Mouse (Mus musculus) C2C12 (cell line): ENCODE measurements around the gene Rnf4. TPM values are rescaled to one million over a fixed set of nuclear protein-coding genes. Genes with fewer than 3 reads are reported as not detected.

ENCODE experiments used
- H3K27me3 ChIP-seq: one replicate; pipeline ENCODE4 v1.6.1; 2011; ENCODE audit not compliant: control insufficient read depth, insufficient read depth, insufficient read length
- H3K36me3 ChIP-seq: one replicate; pipeline ENCODE4 v1.6.1; 2011; ENCODE audit not compliant: control insufficient read depth, insufficient read depth
- H3K4me3 ChIP-seq: one replicate; pipeline ENCODE4 v1.5.1; 2011; ENCODE audit warnings: mild to moderate bottlenecking, control low read depth; ENCODE audit not compliant: poor library complexity, insufficient read depth, severe bottlenecking
- H3K79me2 ChIP-seq: one replicate; pipeline ENCODE4 v1.6.1; 2011; ENCODE audit not compliant: control insufficient read depth, insufficient read depth
- H3K79me3 ChIP-seq: one replicate; pipeline ENCODE4 v1.6.1; 2011; ENCODE audit warnings: low read depth, control low read depth
- H3ac ChIP-seq: one replicate; pipeline ENCODE3; 2011; ENCODE audit warnings: low read depth; ENCODE audit not compliant: control insufficient read depth, insufficient read length
- CEBPB ChIP-seq: IDR thresholded peaks from one replicate; pipeline ENCODE4 v1.6.1; 2011; ENCODE audit warnings: low read depth, mild to moderate bottlenecking, control low read depth, moderate library complexity
- CTCF ChIP-seq: IDR thresholded peaks from one replicate; pipeline ENCODE4 v1.5.1; 2011; ENCODE audit not compliant: control insufficient read depth, insufficient read depth, insufficient read length
- FOSL1 ChIP-seq: IDR thresholded peaks from one replicate; pipeline ENCODE4 v1.8.0; 2011; ENCODE audit warnings: mild to moderate bottlenecking, low read length; ENCODE audit not compliant: poor library complexity, insufficient read depth, severe bottlenecking
- MAX ChIP-seq: IDR thresholded peaks from one replicate; pipeline ENCODE4 v1.6.1; 2011; ENCODE audit warnings: mild to moderate bottlenecking, control low read depth
- MYOD1 ChIP-seq: IDR thresholded peaks from one replicate; pipeline ENCODE4 v1.6.1; 2011; ENCODE audit warnings: low read depth; ENCODE audit not compliant: control insufficient read depth, insufficient read length
- MYOG ChIP-seq: IDR thresholded peaks from one replicate; pipeline ENCODE4 v1.6.1; 2011; ENCODE audit not compliant: control insufficient read depth, insufficient read length; ENCODE audit errors: extremely low read depth
- USF1 ChIP-seq: IDR thresholded peaks from one replicate; pipeline ENCODE4 v1.6.1; 2011; ENCODE audit warnings: low read depth, mild to moderate bottlenecking, control low read depth, moderate library complexity
- polyA plus RNA-seq: library from polyadenylated mRNA; unstranded; fragments of >200 nt; fragmentation: generic; extraction: Trizol; gene quantifications from one replicate; pipeline ENCODE4 v1.2.1, GENCODE M21; 2012; ENCODE audit warnings: missing spikeins

Rnf4 gene
- polyA plus RNA-seq, 1 experiment = 67.1 TPM

DNA sequence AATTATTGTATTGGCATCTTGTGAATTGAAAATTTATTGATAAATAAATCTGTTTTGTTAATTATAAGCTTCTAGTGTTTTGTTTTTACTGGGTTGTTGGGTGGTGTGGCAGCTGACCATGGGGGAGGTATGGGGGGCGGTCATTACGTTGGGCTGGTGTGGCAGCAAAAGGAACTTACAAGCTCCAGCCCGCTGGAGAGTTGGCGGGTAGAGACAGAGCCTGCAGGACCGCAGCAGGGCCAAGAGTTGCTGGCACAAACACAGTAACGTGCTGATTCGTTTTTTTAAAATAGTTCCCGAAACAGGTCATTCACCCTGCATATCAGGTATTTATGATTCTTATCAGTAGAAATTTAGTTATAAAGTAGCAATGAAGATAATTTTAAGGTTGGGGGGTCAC is 57.2 kb downstream of the Rnf4 start:
- H3K79me2 ChIP-seq = peaks cover 98% of the 10 kb centered on the region
- no peaks in the 10 kb centered on the region for H3K27me3 ChIP-seq
- H3K36me3 ChIP-seq = no peaks in the 10 kb centered on the region
- no peak overlapping the region for H3ac ChIP-seq
- no peak for TF ChIP-seq CEBPB
- TF ChIP-seq MYOG = no peak
- TF ChIP-seq USF1 = no peak
- TF ChIP-seq FOSL1 = no peak
- TF ChIP-seq MYOD1 = no peak
- no peak for TF ChIP-seq MAX
- TF ChIP-seq CTCF = no peak
- H3K79me3 ChIP-seq = peaks cover 81% of the 10 kb centered on the region
- no peak overlapping the region for H3K4me3 ChIP-seq

DNA sequence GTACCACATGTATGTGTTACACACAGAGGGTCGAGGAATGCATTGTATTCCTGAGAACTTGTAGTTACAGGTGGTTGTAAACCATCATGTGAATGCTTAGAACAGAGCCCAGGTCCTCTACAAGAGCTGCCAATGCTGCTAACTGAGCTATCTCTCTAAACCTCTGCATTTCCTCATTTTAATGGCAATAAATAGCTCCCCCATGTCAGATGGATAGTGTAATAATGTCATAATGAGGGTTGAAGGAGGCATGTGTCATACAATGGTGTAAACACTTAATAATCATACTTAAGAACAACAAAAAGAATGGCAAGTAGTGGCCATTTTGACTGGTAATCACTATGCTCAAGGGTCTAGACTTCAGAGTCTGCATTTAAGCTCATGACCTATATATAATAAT is 59.3 kb downstream of the Rnf4 start:
- Histone ChIP-seq H3K36me3 (no peaks in the 10 kb centered on the region), H3K79me2 (peaks cover 100% of the 10 kb centered on the region), H3K27me3 (no peaks in the 10 kb centered on the region), H3K4me3 (no peak overlapping the region), H3K79me3 (peaks cover 85% of the 10 kb centered on the region), H3ac (no peak overlapping the region)
- TF ChIP-seq MYOD1 (no peak), MYOG (no peak), CEBPB (no peak), CTCF (no peak), USF1 (no peak), MAX (no peak), FOSL1 (no peak)

DNA sequence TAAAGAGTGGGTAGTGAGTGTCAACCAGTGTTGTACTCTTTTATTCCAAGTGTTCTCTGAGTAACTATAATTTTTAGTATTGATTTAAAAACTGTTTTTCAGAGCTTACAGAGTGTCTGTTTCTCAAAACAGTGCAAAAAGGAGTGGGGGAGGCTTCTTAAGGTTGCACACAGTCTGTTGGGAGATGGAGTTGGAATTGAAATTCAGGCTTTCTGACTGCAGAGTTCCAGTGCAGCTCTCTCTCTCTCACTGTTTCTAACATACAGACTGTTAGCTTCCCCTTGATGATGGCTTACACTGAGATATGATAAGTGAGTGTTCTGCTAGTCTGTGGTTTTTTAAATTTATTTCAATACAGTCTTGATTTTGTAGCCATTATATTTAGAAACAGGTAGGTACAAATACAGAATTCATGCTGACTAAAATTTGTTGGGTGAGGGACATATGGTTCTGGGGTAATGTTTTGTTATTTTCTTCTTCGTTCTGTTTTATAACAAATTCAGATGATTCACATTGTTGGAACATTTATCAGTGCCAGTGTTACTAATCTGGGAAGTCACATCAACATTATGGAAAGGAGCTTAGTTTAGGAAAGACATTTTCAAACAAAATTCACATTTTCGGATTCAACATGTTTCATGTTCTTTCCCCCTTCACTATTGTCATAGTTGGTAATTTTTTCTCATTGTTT is 59.9 kb downstream of the Rnf4 start:
- Histone ChIP-seq H3K79me3 (peaks cover 80% of the 10 kb centered on the region), H3K36me3 (no peaks in the 10 kb centered on the region), H3K27me3 (no peaks in the 10 kb centered on the region), H3K4me3 (no peak overlapping the region), H3ac (no peak overlapping the region), H3K79me2 (peaks cover 99% of the 10 kb centered on the region)
- TF ChIP-seq USF1 (no peak), MYOD1 (no peak), MYOG (no peak), MAX (no peak), CTCF (no peak), FOSL1 (no peak), CEBPB (no peak)

DNA sequence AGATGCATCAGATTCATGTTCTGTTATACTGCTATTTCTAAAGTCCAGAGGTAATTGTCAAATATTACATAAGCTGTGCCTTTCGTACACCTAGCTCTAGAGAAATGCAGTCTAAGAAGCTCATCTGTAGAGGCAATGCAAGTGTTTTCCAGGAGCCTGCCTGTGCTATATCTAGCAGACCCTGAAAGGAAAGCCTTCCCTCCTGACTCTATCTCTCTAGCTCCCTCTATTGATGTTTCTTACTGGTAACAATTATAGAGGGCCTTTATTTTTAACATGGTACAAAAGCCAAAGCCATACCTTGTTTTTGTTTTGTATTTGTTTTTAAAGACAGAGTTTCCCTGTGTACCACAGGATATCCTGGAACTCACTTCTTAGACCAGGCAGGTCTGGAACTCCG is 61.8 kb downstream of the Rnf4 start:
- no peaks in the 10 kb centered on the region for H3K36me3 ChIP-seq
- no peak for TF ChIP-seq CTCF
- no peak for TF ChIP-seq USF1
- TF ChIP-seq FOSL1 = no peak
- TF ChIP-seq MAX = no peak
- TF ChIP-seq MYOG = no peak
- TF ChIP-seq CEBPB = no peak
- no peak for TF ChIP-seq MYOD1
- no peak overlapping the region for H3K4me3 ChIP-seq
- no peak overlapping the region for H3ac ChIP-seq
- no peaks in the 10 kb centered on the region for H3K27me3 ChIP-seq
- peaks cover 81% of the 10 kb centered on the region for H3K79me3 ChIP-seq
- H3K79me2 ChIP-seq = peaks cover 99% of the 10 kb centered on the region

DNA sequence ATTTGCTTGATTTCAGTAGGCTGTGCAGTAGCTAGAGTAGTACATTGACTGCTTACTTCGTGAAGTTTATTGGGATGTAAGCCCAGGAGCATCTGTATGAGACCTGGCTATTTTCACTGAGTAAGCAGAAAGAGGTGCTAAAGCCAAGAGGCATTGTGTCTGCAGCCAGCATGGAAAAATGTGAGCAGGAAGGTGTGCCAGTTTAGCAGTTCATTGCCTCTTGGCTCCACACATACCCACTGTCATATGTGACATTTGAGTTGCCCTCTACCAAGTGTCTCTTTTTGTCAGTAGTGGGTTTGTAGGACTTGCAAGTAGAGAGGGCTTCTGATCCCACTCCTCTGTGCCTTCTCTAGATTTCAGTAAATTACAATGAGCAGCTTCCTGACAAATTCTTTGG is 62.2 kb downstream of the Rnf4 start:
- Histone ChIP-seq H3K27me3 (no peaks in the 10 kb centered on the region), H3K36me3 (no peaks in the 10 kb centered on the region), H3ac (no peak overlapping the region), H3K79me3 (peaks cover 82% of the 10 kb centered on the region), H3K79me2 (peaks cover 99% of the 10 kb centered on the region), H3K4me3 (no peak overlapping the region)
- TF ChIP-seq USF1 (no peak), CTCF (no peak), MYOG (no peak), CEBPB (no peak), MYOD1 (no peak), FOSL1 (no peak), MAX (no peak)

Other genes starting within 250 kb of the Rnf4 start
- gene Poln, start 166.8 kb upstream of the Rnf4 start, polyA plus RNA-seq = 0.11 TPM
- 7.3 TPM for gene Haus3, start 166.8 kb upstream of the Rnf4 start, polyA plus RNA-seq
- 15.3 TPM for gene Mxd4, start 148.6 kb upstream of the Rnf4 start, polyA plus RNA-seq
- gene Zfyve28, start 47.8 kb upstream of the Rnf4 start, polyA plus RNA-seq = 0.09 TPM
- not detected for gene Cfap99, start 47.7 kb upstream of the Rnf4 start, polyA plus RNA-seq
- gene Fam193a, start 33.6 kb downstream of the Rnf4 start, polyA plus RNA-seq = 11.4 TPM
- gene Tnip2, start 177.7 kb downstream of the Rnf4 start, polyA plus RNA-seq = 9.3 TPM
- 10.2 TPM for gene Sh3bp2, start 189.5 kb downstream of the Rnf4 start, polyA plus RNA-seq
- 151 TPM for gene Add1, start 237.4 kb downstream of the Rnf4 start, polyA plus RNA-seq